Mouse (Mus musculus): Measurements from ENCODE around the gene Snx11. TPM values are rescaled to one million over a fixed set of nuclear protein-coding genes. Genes with fewer than 3 reads are reported as not detected.

Gene Snx11
- total RNA-seq, 2 experiments from 2014 or later: 1.3 to 16.3 TPM

DNA sequence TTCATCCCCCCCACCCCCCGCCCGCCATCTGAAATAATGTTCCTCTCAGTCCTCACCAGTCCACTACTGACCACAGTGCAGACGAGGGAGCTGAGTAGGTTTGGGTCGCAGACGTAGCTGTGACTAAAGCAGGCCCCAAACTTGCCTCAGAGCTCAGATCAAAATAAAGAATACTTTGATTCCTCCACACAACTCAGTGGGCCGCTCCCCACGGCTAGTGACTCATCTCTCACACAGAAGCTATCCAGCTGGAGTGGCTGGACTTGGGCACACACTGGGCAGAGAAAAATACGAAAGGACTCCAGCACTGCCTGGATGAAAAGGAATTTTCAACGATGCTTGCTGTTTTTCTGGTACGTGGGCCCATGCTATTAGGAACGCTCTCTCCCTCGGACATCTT is 10.8 kb downstream of the Snx11 start:
- ATAC-seq (replicated peaks; ENCODE audit: low FRiP score, poor library complexity, severe bottlenecking): no peak

DNA sequence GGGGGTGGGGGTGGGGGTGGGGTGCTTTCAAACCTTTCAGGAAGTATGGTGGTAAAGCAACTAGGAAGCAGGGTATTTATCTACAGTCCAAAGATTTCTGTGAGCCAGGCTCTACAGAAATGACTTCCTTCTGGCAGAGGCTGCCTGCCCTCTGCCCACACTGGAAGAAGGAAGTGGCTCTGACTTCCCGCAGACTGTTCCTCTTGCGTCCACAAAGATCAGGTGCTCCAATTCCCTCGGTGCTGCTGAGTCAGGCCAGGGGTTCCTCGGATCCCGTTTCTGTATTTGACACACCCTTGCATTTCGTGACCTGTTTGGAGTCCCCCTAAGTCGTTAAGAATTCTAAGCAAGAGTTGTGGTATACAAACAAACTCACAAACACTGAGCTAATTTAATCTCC is 11.7 kb downstream of the Snx11 start:
- no peak for ATAC-seq (replicated peaks; ENCODE audit: low FRiP score, poor library complexity, severe bottlenecking)

DNA sequence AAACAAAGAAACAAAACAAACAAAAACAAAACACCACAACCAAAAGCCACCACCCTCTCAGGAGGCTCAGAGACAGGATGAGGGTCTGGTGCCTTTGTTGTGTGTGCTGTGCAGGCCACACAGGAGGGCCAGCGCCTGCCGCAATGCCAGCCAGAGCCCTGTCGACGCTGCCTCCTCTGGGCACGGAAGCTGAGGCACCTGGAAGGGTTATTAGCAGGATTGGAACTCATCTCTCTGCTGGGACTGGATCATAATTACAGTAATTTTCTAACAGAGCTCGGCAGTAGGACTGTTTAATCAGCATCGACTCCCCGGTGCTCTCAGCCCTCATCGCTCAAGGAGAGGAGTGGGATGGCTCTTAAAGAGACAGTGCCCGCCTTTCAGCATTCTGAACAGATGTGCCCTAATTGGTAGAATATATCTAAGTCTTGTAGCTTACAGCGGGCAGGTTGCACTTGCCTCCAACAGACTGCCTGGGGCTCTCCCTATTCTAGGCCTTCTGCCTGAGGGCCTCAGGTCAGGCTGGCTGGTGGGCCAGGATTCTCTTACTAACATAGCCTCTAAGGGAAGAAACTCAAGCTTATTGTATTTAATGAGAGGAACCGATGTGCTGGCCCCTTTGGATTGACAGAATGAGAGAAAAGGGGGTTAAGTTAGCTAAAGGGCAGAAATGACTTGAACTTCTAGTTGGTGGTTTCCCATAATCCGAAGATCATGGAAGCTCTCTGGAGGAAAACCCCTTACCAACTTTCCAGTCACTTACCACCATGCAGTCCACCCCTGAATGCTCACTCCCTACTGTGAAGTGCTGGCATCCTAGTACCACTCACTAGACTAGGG is 12.6 kb downstream of the Snx11 start:
- ATAC-seq (replicated peaks; ENCODE audit: low FRiP score, poor library complexity, severe bottlenecking): no peak

DNA sequence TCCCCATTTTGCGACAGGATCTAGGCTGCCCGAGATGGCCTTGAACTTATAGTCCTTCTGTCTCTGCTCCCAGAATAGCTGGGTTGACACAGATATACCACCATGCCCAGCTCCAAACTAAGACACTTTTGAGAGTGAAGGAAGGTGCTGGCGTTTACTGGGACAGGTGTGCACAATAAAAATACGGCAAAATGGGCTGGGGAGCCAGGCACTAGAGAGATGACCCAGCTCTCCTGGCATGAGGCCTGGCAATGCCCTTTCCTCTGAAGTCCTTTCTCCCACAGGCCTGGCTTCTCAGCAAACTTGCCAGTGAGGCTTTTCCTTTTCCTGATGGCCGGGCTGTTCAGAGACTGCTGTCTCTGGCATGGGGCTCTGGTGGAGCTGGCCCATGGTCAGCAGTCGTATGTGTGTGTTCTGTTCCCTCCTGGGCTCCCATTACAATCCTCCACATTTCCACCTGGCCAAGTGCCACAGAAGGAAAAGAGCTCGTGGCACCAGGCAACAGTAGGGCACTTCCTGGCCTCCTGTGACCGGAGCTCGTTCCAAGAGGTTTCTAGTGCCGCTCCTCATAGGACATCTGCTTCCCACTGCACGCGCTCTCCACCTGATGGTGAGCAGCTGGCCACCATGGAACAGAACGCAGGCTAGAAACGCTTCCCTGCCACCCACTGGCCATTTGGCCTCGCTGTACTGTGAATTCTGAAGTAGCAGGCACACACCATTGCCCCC is 14.5 kb downstream of the Snx11 start:
- ATAC-seq (replicated peaks; ENCODE audit: low FRiP score, poor library complexity, severe bottlenecking): no peak

DNA sequence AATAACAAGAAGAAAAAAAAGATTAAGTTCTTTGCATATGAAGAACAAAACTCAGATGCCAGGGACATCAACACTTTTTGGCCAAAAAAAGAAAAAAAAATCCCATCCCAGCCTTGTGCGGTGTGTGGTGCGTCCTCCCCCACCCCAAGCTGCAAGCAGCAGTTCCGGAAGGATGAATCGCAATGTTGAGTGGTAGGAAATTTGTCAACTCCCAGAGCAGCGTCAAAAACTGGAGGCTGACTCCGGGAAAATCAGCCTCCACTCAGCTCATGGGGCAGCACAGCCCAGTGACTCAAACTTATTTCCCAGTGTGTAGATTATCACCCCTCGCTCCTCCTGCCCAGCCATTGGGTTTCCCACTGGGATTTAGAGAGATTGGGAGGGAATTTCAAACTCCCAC is 15.4 kb downstream of the Snx11 start:
- ATAC-seq (replicated peaks; ENCODE audit: low FRiP score, poor library complexity, severe bottlenecking): no peak

DNA sequence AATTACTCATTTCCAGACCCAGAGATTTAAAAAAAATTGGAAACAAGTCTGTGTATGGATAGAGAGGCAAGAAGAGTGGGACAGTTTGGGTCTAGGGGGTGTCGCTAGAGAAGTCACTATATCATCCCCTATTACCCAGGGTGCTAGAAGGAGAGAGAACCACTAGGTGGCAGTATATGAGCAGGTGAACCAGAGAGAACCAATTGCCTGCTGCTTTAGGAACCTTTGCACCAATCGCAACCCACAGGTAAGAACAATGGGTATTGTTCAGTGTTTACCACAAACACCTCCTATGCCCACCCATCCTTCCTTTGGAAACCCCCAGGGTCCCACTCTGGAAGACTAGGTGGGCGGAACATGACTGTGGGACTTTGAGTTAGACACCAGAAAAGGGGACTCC is 17.3 kb downstream of the Snx11 start:
- ATAC-seq (replicated peaks; ENCODE audit: low FRiP score, poor library complexity, severe bottlenecking): peak; percentile 73

DNA sequence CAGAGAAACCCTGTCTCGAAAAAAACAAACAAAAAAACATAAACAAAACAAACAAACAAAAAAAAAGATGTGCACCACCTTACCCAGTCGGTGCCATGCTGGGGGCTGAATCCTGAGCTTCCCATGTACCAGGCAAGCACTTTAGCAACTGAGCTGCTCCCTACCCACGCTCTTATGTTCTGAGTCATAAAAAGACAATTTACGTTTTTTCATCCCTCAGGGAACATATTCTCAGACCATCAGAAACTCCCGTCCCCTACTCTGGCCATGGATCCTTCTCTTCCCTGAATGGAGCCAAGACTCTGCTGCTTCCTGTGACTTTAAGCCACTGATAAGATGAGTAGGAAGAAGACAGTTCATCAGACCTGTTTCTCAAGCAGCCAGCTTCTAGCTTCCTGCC is 19.0 kb downstream of the Snx11 start:
- ATAC-seq (replicated peaks; ENCODE audit: low FRiP score, poor library complexity, severe bottlenecking): no peak

DNA sequence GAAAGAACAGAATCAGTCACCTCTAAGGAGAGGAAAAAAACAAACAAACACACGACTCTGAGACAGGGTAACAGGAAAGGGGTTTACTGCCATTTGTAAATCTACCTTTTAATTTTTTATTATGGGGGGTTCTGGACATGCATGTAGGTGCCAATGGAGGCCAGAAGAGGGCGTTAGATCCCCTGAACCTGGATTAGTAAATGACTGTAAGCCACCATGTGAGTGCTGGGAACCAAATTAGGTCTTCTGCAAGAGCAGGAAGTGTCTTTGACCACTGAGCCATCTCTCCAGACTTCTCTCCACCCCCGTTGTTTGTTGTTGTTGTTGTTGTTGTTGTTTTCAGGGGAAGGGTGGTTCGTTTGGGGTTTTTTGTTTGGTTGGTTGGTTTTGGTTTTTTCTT is 19.9 kb downstream of the Snx11 start:
- no peak for ATAC-seq (replicated peaks; ENCODE audit: low FRiP score, poor library complexity, severe bottlenecking)

DNA sequence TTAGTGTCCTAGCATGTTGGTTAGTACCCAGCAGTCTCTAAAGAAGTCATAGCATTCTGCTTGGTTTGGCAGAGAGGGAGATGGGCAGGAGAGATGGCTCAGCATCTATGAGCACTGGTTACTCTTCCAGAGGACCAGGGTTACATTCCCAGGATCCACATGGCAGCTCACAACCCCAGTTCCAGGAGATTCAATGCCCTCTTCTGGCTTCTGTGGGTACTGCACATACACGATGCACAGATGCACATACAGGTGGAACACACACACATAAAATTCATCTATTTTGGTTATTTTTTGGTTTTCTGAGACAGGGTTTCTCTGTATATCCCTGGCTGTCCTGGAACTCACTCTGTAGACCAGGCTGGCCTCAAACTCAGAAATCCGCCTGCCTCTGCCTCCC is 22.1 kb downstream of the Snx11 start:
- ATAC-seq (replicated peaks; ENCODE audit: low FRiP score, poor library complexity, severe bottlenecking): peak; percentile 42; the same call in 1 of the 2 replicates

DNA sequence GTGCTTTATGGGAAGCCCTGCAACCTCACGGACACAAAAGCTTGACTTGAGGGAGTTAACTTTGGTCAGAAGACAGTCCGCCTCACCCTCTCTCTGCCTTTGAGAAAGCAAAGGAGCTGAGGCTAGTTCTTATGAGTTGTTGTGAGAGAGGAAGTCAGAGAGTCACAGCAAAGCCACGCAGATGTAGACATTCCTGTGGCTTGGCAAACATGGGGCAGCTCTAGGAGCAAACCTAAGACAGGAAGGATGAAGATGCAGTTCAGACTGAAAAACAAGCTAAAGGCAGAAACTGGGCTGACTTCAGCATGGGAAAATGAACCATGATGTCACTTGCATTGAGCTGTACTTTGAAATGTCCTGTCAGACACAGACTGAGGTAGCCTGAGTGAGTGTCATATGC is 29.8 kb downstream of the Snx11 start:
- no peak for ATAC-seq (replicated peaks; ENCODE audit: low FRiP score, poor library complexity, severe bottlenecking)

DNA sequence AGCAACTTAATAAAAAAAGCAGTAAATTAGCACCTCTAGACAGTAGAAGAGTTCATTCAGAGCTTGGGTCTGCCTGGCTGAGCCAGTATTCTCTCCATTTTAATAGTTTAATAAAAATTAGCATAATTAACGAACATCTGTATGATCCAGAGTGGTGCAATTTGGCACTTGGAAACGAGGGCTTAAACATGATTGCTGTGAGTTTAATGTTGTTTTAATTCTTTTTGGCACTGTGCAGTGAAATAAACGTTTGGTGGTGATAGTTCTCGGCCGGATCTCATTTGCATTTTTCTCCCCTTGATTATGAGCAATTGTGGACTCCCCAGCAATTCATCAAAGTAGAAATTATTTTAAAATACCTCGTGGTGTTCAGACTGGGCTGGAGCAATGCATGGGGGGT is 30.7 kb downstream of the Snx11 start:
- ATAC-seq (replicated peaks; ENCODE audit: low FRiP score, poor library complexity, severe bottlenecking): no peak

DNA sequence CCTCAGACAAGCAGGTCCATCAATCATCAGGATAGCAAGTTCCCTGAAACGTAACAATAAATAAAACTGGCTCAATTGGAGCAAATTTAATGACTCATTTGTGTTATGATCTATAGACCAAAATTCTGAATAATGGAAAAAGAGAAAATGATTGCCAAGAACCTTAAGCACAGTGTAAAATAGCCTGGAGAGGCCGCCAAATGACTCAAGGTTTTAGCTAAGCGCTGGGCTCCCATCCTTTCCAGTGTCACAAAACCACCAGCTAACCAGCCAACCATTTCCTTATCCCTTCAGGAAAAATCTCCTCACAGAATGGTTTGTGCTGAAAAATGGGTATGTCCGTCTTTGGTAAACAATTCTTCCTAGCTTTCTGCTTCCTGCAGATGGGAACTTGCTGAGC is 33.5 kb downstream of the Snx11 start:
- ATAC-seq (replicated peaks; ENCODE audit: low FRiP score, poor library complexity, severe bottlenecking): no peak

DNA sequence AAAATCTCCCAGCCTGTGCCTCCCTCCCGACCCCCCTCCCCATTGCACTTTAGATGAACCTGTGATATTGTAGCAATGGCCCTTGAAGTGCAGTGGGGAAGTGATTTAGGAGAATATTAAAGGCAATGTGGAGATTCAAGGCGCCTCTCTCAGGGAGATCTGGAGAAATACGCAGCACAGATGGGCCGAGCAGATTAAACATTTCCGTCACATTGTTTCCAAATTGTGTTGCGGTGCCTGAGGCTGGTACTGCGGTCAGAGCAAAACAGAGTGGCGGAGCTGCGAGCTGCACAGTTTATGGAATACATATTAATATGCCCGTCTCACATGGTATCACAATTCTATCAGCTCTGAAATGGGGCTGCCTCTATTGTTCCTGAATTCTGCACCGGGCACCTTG is 34.4 kb downstream of the Snx11 start:
- no peak for ATAC-seq (replicated peaks; ENCODE audit: low FRiP score, poor library complexity, severe bottlenecking)

DNA sequence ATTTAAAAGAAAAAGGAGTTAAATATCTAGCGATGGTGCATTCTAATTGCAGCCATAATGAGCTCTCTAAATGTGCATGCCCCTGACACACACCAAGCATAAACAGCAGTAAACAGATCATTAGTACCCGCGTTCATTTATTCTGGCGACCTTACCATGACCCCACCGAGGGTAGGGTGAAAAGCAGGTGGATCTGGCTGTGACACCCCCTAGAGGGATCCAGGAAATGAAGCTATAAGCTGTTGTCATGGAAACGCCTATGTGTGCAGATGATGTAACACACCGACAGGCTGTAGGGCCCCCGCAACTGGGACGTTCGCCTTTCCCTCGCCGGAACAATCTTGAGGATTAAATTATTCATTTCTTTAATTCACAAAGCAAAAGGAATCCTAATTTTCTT is 35.4 kb downstream of the Snx11 start:
- ATAC-seq (replicated peaks; ENCODE audit: low FRiP score, poor library complexity, severe bottlenecking): no peak

DNA sequence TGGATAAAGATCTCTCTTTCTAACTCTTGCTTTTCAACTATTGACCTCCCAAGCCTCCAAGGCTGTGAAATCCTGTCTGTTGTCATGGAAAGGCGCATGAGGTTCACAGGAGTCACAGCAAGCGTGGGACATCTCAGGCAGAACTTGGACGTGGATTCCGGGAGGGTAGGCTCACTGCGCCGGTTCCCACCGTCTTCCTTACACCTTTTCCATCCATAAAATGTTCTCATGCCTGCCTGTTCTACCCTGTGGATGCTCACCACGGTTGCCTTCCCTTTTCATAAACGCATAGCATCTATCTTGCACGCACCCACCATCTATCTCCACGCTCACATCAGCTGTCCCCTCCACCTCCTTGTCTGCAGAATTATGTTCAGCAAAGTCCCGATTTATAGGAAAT is 36.6 kb downstream of the Snx11 start:
- no peak for ATAC-seq (replicated peaks; ENCODE audit: low FRiP score, poor library complexity, severe bottlenecking)

DNA sequence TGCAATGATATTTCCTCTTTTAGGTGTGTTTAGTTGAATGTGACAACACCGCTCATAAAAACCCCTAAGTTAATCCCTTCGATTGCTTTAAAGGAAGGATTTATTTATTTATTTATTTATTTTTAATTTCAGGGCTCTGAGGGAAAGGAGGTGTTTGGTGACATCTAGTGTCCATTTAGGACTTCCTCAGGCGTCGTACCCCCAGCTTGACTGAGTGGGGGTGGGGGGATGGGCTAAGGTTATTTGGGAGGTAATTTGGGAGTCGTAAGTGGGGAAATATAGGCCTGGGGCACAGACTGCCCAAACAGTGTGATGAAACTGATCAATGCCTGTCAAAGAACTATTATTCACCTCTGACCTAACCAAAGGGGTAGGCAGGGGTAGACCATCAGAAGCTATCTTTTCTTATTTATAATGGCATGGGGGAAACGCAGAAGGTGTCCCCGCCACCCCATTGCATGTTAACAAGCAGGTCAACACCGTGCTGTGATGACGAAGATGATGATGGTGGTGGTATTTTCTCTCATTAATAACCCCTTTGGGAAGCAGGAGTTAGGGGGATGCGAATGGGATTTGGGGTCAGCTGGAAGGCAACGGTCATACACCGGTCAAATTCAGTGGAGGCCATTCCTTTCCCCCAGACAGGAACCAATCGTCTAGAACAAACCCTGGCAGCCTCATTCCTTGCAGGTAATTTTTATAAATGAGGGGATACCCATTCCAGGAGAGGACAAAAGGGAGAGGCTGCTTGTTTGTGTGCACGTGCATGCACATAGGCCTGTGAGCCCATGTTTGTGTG is 39.5 kb downstream of the Snx11 start:
- no peak for ATAC-seq (replicated peaks; ENCODE audit: low FRiP score, poor library complexity, severe bottlenecking)

DNA sequence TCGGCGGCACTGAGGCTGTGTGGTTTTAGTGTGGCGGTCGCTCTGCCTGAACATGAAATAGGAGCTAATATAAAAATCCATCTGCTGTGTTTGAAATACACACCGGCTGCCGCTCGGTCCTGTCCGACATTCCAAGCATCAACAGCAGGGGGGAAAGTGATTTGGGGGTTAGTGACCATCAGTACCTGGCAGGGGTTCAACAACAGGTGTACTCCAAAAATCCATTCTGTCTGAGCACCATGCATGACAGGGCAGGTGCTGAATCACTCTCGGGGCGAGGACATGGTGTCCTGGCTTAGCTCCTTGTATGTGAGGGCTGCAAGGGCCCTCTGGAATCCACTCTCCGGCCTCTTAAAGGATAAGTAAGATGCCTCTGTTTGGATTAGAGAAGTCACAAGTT is 41.0 kb downstream of the Snx11 start:
- no peak for ATAC-seq (replicated peaks; ENCODE audit: low FRiP score, poor library complexity, severe bottlenecking)

DNA sequence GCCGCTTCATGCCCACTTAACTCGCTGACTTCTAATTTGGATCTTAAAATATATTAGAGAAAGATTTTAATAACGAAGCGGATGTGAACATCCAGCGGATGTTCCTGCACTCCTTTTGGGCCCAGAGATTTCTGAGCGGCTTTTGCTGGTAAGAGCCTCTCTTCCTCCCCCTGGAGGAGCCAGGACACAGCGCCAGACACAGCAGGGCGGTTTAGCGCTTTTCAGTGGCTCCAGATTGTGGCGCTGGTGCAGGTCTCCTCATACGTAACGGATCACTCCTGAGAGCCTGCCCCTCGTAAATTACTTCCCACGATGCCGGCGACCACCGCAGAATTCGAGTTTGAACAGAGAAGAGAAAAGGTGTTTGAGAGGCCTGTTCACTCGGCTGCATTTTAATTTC is 41.5 kb downstream of the Snx11 start:
- ATAC-seq (replicated peaks; ENCODE audit: low FRiP score, poor library complexity, severe bottlenecking): no peak

DNA sequence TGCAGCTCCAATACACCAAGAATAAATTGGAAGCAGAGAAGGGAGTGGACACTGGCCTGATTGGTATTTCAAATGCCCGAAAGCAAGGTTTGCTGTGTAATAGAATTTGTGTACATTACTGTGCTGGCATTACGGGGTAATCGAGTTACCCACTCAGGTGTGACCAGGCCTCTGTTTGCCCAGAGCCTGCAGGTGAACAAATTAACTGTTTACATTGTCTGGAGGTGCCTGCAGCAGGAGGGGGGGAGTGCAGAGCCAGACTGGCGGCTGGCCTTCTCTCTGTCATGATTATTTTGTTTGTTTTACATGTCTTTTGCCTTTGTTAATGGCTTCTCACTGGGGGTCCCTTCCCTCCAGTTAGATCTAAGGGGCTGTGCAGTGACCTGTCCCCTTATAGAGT is 44.7 kb downstream of the Snx11 start:
- ATAC-seq (replicated peaks; ENCODE audit: low FRiP score, poor library complexity, severe bottlenecking): no peak

DNA sequence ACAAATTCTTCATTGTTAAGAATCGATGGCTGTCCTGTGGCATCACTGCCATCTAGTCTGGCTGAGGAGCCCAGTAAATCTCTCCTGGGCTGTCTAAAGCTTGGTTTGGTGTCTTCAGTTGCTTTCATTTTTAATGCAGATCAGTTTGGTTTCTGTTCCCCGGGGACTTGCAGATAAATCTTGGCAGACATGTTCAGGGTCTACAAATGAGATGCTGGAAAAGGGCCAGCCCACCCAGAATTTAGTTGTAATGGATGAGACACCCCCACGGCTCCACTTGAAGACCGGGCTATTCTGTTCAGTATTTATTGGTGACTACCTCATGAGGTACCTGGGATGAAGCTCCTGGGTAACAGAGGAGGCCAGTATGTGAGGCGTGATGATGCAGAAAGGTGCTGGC is 47.0 kb downstream of the Snx11 start:
- no peak for ATAC-seq (replicated peaks; ENCODE audit: low FRiP score, poor library complexity, severe bottlenecking)

DNA sequence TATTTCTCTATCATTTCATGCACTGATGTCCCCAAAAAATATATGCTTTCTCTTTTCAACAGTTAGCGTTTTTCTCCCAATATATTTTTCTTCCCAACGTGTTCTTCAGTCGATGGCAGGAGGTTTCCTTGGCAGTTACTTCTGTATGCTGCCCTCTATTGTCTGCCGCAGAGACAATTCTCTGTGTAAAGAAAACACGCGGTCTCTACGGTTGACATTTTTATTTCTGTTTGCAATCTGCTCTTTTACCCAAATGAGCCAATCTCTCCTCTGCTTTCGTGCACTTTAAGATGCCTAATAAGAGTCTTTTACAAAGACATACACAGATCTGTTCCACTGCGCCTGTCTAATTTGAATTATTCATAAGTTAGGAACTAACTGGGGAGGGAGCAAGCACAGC is 47.9 kb downstream of the Snx11 start:
- ATAC-seq (replicated peaks; ENCODE audit: low FRiP score, poor library complexity, severe bottlenecking): no peak

Measured in erythroblast, adult 5-6 weeks (primary cell).